Mouse (Mus musculus): Measurements from ENCODE around the gene Ppp1r14a. TPM values are rescaled to one million over a fixed set of nuclear protein-coding genes. Genes with fewer than 3 reads are reported as not detected.

Gene Ppp1r14a
- polyA plus RNA-seq, 1 experiment, result 22.1 TPM

- H3K27me3 ChIP-seq (ENCODE audit: control insufficient read depth, insufficient read depth, low read length, poor library complexity, severe bottlenecking), result no peaks in the 10 kb centered on the region
- TF ChIP-seq CTCF (IDR thresholded peaks at IDR 0.05; ENCODE audit: low read depth, low read length), result no peak
- no peak for TF ChIP-seq EP300 (IDR thresholded peaks at IDR 0.05; ENCODE audit: insufficient read depth, low read depth, low read length)
- TF ChIP-seq POLR2A (IDR thresholded peaks at IDR 0.05; ENCODE audit: insufficient read depth, low read length), result no peak
- H3K4me3 ChIP-seq (ENCODE audit: low read depth, low read length), result peak overlapping the region; percentile 77
- H3K27ac ChIP-seq (ENCODE audit: insufficient read depth, low read length), result no peak overlapping the region
- H3K9me3 ChIP-seq (replicated peaks; ENCODE audit: control insufficient read depth, insufficient read depth, low read length, poor library complexity, severe bottlenecking), result no peaks in the 10 kb centered on the region
- H3K36me3 ChIP-seq (ENCODE audit: control insufficient read depth, insufficient read depth, low read length, poor library complexity, severe bottlenecking), result no peaks in the 10 kb centered on the region
- H3K9ac ChIP-seq (ENCODE audit: low read depth, poor library complexity, severe bottlenecking), result peak overlapping the region; percentile 61
- H3K4me1 ChIP-seq (ENCODE audit: control insufficient read depth, insufficient read depth, low read length), result peaks cover 17% of the 10 kb centered on the region
Measured at GRCm38 (mm10) chr7:29289856-29290255, 748 bp downstream of the Ppp1r14a start.

GRCm38 (mm10) chr7:29290691-29291485 is 1.8 kb downstream of the Ppp1r14a start:
- no peaks in the 10 kb centered on the region for H3K27me3 ChIP-seq (ENCODE audit: control insufficient read depth, insufficient read depth, low read length, poor library complexity, severe bottlenecking)
- H3K4me3 ChIP-seq (ENCODE audit: low read depth, low read length), result peak overlapping the region; percentile 21
- no peak for TF ChIP-seq CTCF (IDR thresholded peaks at IDR 0.05; ENCODE audit: low read depth, low read length)
- TF ChIP-seq EP300 (IDR thresholded peaks at IDR 0.05; ENCODE audit: insufficient read depth, low read depth, low read length), result no peak
- no peak for TF ChIP-seq POLR2A (IDR thresholded peaks at IDR 0.05; ENCODE audit: insufficient read depth, low read length)
- H3K36me3 ChIP-seq (ENCODE audit: control insufficient read depth, insufficient read depth, low read length, poor library complexity, severe bottlenecking), result no peaks in the 10 kb centered on the region
- H3K9ac ChIP-seq (ENCODE audit: low read depth, poor library complexity, severe bottlenecking), result peak overlapping the region; percentile 61
- H3K4me1 ChIP-seq (ENCODE audit: control insufficient read depth, insufficient read depth, low read length), result peaks cover 17% of the 10 kb centered on the region
- H3K9me3 ChIP-seq (replicated peaks; ENCODE audit: control insufficient read depth, insufficient read depth, low read length, poor library complexity, severe bottlenecking), result no peaks in the 10 kb centered on the region
- no peak overlapping the region for H3K27ac ChIP-seq (ENCODE audit: insufficient read depth, low read length)

GRCm38 (mm10) chr7:29291616-29292457 is 2.7 kb downstream of the Ppp1r14a start:
- H3K36me3 ChIP-seq (ENCODE audit: control insufficient read depth, insufficient read depth, low read length, poor library complexity, severe bottlenecking), result no peaks in the 10 kb centered on the region
- TF ChIP-seq EP300 (IDR thresholded peaks at IDR 0.05; ENCODE audit: insufficient read depth, low read depth, low read length), result peak; percentile 48; the same call in 1 of the 2 replicates
- TF ChIP-seq POLR2A (IDR thresholded peaks at IDR 0.05; ENCODE audit: insufficient read depth, low read length), result no peak
- no peak for TF ChIP-seq CTCF (IDR thresholded peaks at IDR 0.05; ENCODE audit: low read depth, low read length)
- no peaks in the 10 kb centered on the region for H3K27me3 ChIP-seq (ENCODE audit: control insufficient read depth, insufficient read depth, low read length, poor library complexity, severe bottlenecking)

GRCm38 (mm10) chr7:29292458-29293098 is 3.5 kb downstream of the Ppp1r14a start:
- H3K4me3 ChIP-seq (ENCODE audit: low read depth, low read length), result no peak overlapping the region
- H3K27me3 ChIP-seq (ENCODE audit: control insufficient read depth, insufficient read depth, low read length, poor library complexity, severe bottlenecking), result no peaks in the 10 kb centered on the region
- H3K36me3 ChIP-seq (ENCODE audit: control insufficient read depth, insufficient read depth, low read length, poor library complexity, severe bottlenecking), result no peaks in the 10 kb centered on the region
- TF ChIP-seq CTCF (IDR thresholded peaks at IDR 0.05; ENCODE audit: low read depth, low read length) (no peak), POLR2A (IDR thresholded peaks at IDR 0.05; ENCODE audit: insufficient read depth, low read length) (no peak), EP300 (IDR thresholded peaks at IDR 0.05; ENCODE audit: insufficient read depth, low read depth, low read length) (no peak)
- peak overlapping the region; percentile 86 for H3K27ac ChIP-seq (ENCODE audit: insufficient read depth, low read length)
- H3K4me1 ChIP-seq (ENCODE audit: control insufficient read depth, insufficient read depth, low read length), result peaks cover 17% of the 10 kb centered on the region
- H3K9ac ChIP-seq (ENCODE audit: low read depth, poor library complexity, severe bottlenecking), result peak overlapping the region; percentile 19
- H3K9me3 ChIP-seq (replicated peaks; ENCODE audit: control insufficient read depth, insufficient read depth, low read length, poor library complexity, severe bottlenecking), result no peaks in the 10 kb centered on the region

More at GRCm38 (mm10) chr7:29291616-29292457, 2.7 kb downstream of the Ppp1r14a start:
- no peaks in the 10 kb centered on the region for H3K9me3 ChIP-seq (replicated peaks; ENCODE audit: control insufficient read depth, insufficient read depth, low read length, poor library complexity, severe bottlenecking)
- no peak overlapping the region for H3K27ac ChIP-seq (ENCODE audit: insufficient read depth, low read length)
- no peak overlapping the region for H3K4me3 ChIP-seq (ENCODE audit: low read depth, low read length)
- H3K4me1 ChIP-seq (ENCODE audit: control insufficient read depth, insufficient read depth, low read length), result peaks cover 17% of the 10 kb centered on the region
- H3K9ac ChIP-seq (ENCODE audit: low read depth, poor library complexity, severe bottlenecking), result no peak overlapping the region

GRCm38 (mm10) chr7:29293131-29294065 is 4.3 kb downstream of the Ppp1r14a start:
- Histone ChIP-seq H3K27ac (ENCODE audit: insufficient read depth, low read length) (peak overlapping the region; percentile 86), H3K36me3 (ENCODE audit: control insufficient read depth, insufficient read depth, low read length, poor library complexity, severe bottlenecking) (no peaks in the 10 kb centered on the region), H3K9me3 (replicated peaks; ENCODE audit: control insufficient read depth, insufficient read depth, low read length, poor library complexity, severe bottlenecking) (no peaks in the 10 kb centered on the region), H3K4me3 (ENCODE audit: low read depth, low read length) (0 out of 2 replicates have a peak overlapping the region, but pooled peaks have one; percentile 21), H3K4me1 (ENCODE audit: control insufficient read depth, insufficient read depth, low read length) (peaks cover 17% of the 10 kb centered on the region), H3K9ac (ENCODE audit: low read depth, poor library complexity, severe bottlenecking) (peak overlapping the region; percentile 19), H3K27me3 (ENCODE audit: control insufficient read depth, insufficient read depth, low read length, poor library complexity, severe bottlenecking) (no peaks in the 10 kb centered on the region)
- TF ChIP-seq EP300 (IDR thresholded peaks at IDR 0.05; ENCODE audit: insufficient read depth, low read depth, low read length), result peak; percentile 58; the same call in 1 of the 2 replicates
- TF ChIP-seq POLR2A (IDR thresholded peaks at IDR 0.05; ENCODE audit: insufficient read depth, low read length), result no peak
